Mouse (Mus musculus) neural tube, embryonic 12.5 days (tissue): ENCODE results near the gene Kiss1r. TPM values are rescaled to one million over a fixed set of nuclear protein-coding genes. Genes with fewer than 3 reads are reported as not detected.

Experiments used
- ATAC-seq: fragments of 200-750 bp; cut with Nextera tagmentation; 2 replicates; pipeline ENCODE4 v1.8.0; 2017; ENCODE audit warnings: low read depth, mild to moderate bottlenecking, moderate TSS enrichment, moderate library complexity; ENCODE audit not compliant: low FRiP score
- H3K27ac ChIP-seq: fragments of 300-500 bp; sonication (generic); 2 replicates; pipeline ENCODE4 v1.5.1; 2016
- H3K27me3 ChIP-seq: fragments of 300-500 bp; sonication (generic); replicated peaks from 2 replicates; pipeline ENCODE4 v1.6.1; 2016; ENCODE audit warnings: mild to moderate bottlenecking
- H3K36me3 ChIP-seq: fragments of 300-500 bp; sonication (generic); 2 replicates; pipeline ENCODE4 v1.6.1; 2016; ENCODE audit warnings: mild to moderate bottlenecking
- H3K4me1 ChIP-seq: fragments of 300-500 bp; sonication (generic); 2 replicates; pipeline ENCODE4 v1.6.1; 2016
- H3K4me2 ChIP-seq: fragments of 300-500 bp; sonication (generic); replicated peaks from 2 replicates; pipeline ENCODE4 v1.6.1; 2016; ENCODE audit warnings: mild to moderate bottlenecking
- H3K4me3 ChIP-seq: fragments of 300-500 bp; sonication (generic); 2 replicates; pipeline ENCODE4 v1.5.1; 2016
- H3K9ac ChIP-seq: fragments of 300-500 bp; sonication (generic); 2 replicates; pipeline ENCODE4 v1.6.1; 2016; ENCODE audit warnings: mild to moderate bottlenecking
- H3K9me3 ChIP-seq: fragments of 300-500 bp; sonication (generic); 2 replicates; pipeline ENCODE4 v1.6.1; 2016; ENCODE audit warnings: mild to moderate bottlenecking
- WGBS: fragments of 180-500 bp; shearing (Covaris S2); methylation state at CpG from one replicate; pipeline ENCODE4 v1.1.7; 2016; 5-methylcytosine and 5-hydroxymethylcytosine counted together
- polyA plus RNA-seq: library from polyadenylated mRNA; unstranded; fragments of >200 nt; fragmentation: Nextera tagmentation; extraction: Ambion mirVana; gene quantifications from 2 replicates; pipeline ENCODE4 v1.2.1, GENCODE M21; 2016

The Kiss1r gene
- polyA plus RNA-seq, 1 experiment from 2014 or later = 1.3 TPM

GRCm38 (mm10) chr10:79969124-79969568, 52.4 kb downstream of the Kiss1r start:
- Histone ChIP-seq H3K9me3 (no peaks in the 10 kb centered on the region), H3K27ac (no peak overlapping the region), H3K4me1 (peaks cover 9% of the 10 kb centered on the region), H3K9ac (no peak overlapping the region), H3K4me2 (no peak overlapping the region), H3K36me3 (peaks cover 47% of the 10 kb centered on the region), H3K27me3 (peaks cover 41% of the 10 kb centered on the region), H3K4me3 (no peak overlapping the region)
- 21% methylated on average over 3 of the region's 3 CpGs for WGBS
- ATAC-seq = no peak

GRCm38 (mm10) chr10:79970415-79971182, 53.8 kb downstream of the Kiss1r start, which contains the start of gene Grin3b:
Grin3b (plus strand) TSS chr10:79970715.
- Histone ChIP-seq H3K9me3 (no peaks in the 10 kb centered on the region), H3K4me2 (peak within 1 kb of the TSS; percentile 60), H3K4me3 (peak within 1 kb of the TSS; percentile 23; the same call in 1 of the 2 replicates), H3K27ac (no peak within 1 kb of the TSS), H3K36me3 (peaks cover 45% of the 10 kb centered on the region), H3K4me1 (peaks cover 9% of the 10 kb centered on the region), H3K9ac (peak within 1 kb of the TSS; percentile 47; the same call in 1 of the 2 replicates), H3K27me3 (peaks cover 41% of the 10 kb centered on the region)
- WGBS = 8% methylated on average over 47 of the region's 47 CpGs
- no peak for ATAC-seq

GRCm38 (mm10) chr10:79971183-79971497, 54.4 kb downstream of the Kiss1r start:
- 4% methylated on average over 21 of the region's 21 CpGs for WGBS
- peaks cover 9% of the 10 kb centered on the region for H3K4me1 ChIP-seq
- H3K36me3 ChIP-seq = peaks cover 45% of the 10 kb centered on the region
- H3K27me3 ChIP-seq = peaks cover 41% of the 10 kb centered on the region
- peak overlapping the region; percentile 60 for H3K4me2 ChIP-seq
- no peak for ATAC-seq
- H3K4me3 ChIP-seq = peak overlapping the region; percentile 23; the same call in 1 of the 2 replicates
- no peaks in the 10 kb centered on the region for H3K9me3 ChIP-seq
- no peak overlapping the region for H3K27ac ChIP-seq
- peak overlapping the region; percentile 47; the same call in 1 of the 2 replicates for H3K9ac ChIP-seq

Other genes with a start within 250 kb of the Kiss1r start
- 75.2 and 79.6 TPM in 2 replicates for gene Tpgs1, start 247.6 kb upstream of the Kiss1r start, polyA plus RNA-seq
- 136 and 141 TPM in 2 replicates for gene Cdc34, start 234.8 kb upstream of the Kiss1r start, polyA plus RNA-seq
- gene Gzmm, start 228.0 kb upstream of the Kiss1r start, polyA plus RNA-seq = 0.65 and 1.4 TPM in 2 replicates
- gene Bsg, start 212.5 kb upstream of the Kiss1r start, polyA plus RNA-seq = 634 and 639 TPM in 2 replicates
- 0.61 and 0.79 TPM in 2 replicates for gene Hcn2, start 200.3 kb upstream of the Kiss1r start, polyA plus RNA-seq
- 44.7 and 44.9 TPM in 2 replicates for gene Polrmt, start 170.4 kb upstream of the Kiss1r start, polyA plus RNA-seq
- 0.55 and 1.2 TPM in 2 replicates for gene Fgf22, start 161.9 kb upstream of the Kiss1r start, polyA plus RNA-seq
- gene Rnf126, start 150.0 kb upstream of the Kiss1r start, polyA plus RNA-seq = 115 and 118 TPM in 2 replicates
- gene Fstl3, start 139.7 kb upstream of the Kiss1r start, polyA plus RNA-seq = 1.5 and 2.0 TPM in 2 replicates
- gene Prss57, start 126.0 kb upstream of the Kiss1r start, polyA plus RNA-seq = 0.16 and 0.42 TPM in 2 replicates
- 196 and 205 TPM in 2 replicates for gene Palm, start 123.4 kb upstream of the Kiss1r start, polyA plus RNA-seq
- 1.6 and 2.3 TPM in 2 replicates for gene Misp, start 96.0 kb upstream of the Kiss1r start, polyA plus RNA-seq
- 180 and 189 TPM in 2 replicates for gene Ptbp1, start 62.5 kb upstream of the Kiss1r start, polyA plus RNA-seq
- 12.6 and 15.5 TPM in 2 replicates for gene Prtn3, start 42.5 kb upstream of the Kiss1r start, polyA plus RNA-seq
- gene Plppr3, start 42.3 kb upstream of the Kiss1r start, polyA plus RNA-seq = 296 and 301 TPM in 2 replicates
- 0.34 and 0.53 TPM in 2 replicates for gene Elane, start 30.7 kb upstream of the Kiss1r start, polyA plus RNA-seq
- gene Cfd, start 26.1 kb upstream of the Kiss1r start, polyA plus RNA-seq = not detected in 2 replicates
- 60.5 and 62.6 TPM in 2 replicates for gene Med16, start 8.0 kb upstream of the Kiss1r start, polyA plus RNA-seq
- 28.4 and 40.5 TPM in 2 replicates for gene Gm26602, start 6.1 kb upstream of the Kiss1r start, polyA plus RNA-seq
- gene R3hdm4, start 4.2 kb downstream of the Kiss1r start, polyA plus RNA-seq = 185 and 186 TPM in 2 replicates
- gene Arid3a, start 10.1 kb downstream of the Kiss1r start, polyA plus RNA-seq = 4.9 and 7.7 TPM in 2 replicates
- gene Wdr18, start 43.2 kb downstream of the Kiss1r start, polyA plus RNA-seq = 84.5 and 98.3 TPM in 2 replicates
- 0.24 and 0.40 TPM in 2 replicates for gene Grin3b, start 53.7 kb downstream of the Kiss1r start, polyA plus RNA-seq
- gene Tmem259, start 67.4 kb downstream of the Kiss1r start, polyA plus RNA-seq = 26.3 and 27.7 TPM in 2 replicates
- gene Cnn2, start 71.6 kb downstream of the Kiss1r start, polyA plus RNA-seq = 106 and 107 TPM in 2 replicates
- 9.9 and 10.7 TPM in 2 replicates for gene Abca7, start 79.5 kb downstream of the Kiss1r start, polyA plus RNA-seq
- gene Arhgap45, start 99.7 kb downstream of the Kiss1r start, polyA plus RNA-seq = 4.3 and 4.7 TPM in 2 replicates
- 160 and 166 TPM in 2 replicates for gene Polr2e, start 122.8 kb downstream of the Kiss1r start, polyA plus RNA-seq
- gene Gpx4, start 130.2 kb downstream of the Kiss1r start, polyA plus RNA-seq = 499 and 515 TPM in 2 replicates
- 15.1 and 15.4 TPM in 2 replicates for gene Sbno2, start 188.6 kb downstream of the Kiss1r start, polyA plus RNA-seq
- gene Stk11, start 198.8 kb downstream of the Kiss1r start, polyA plus RNA-seq = 17.4 and 23.9 TPM in 2 replicates
- 396 and 422 TPM in 2 replicates for gene Atp5d, start 221.7 kb downstream of the Kiss1r start, polyA plus RNA-seq
- gene Cbarp, start 223.9 kb downstream of the Kiss1r start, polyA plus RNA-seq = 26.5 and 27.3 TPM in 2 replicates
- 40.8 and 45.1 TPM in 2 replicates for gene Midn, start 231.3 kb downstream of the Kiss1r start, polyA plus RNA-seq
- 262 and 273 TPM in 2 replicates for gene Cirbp, start 249.0 kb downstream of the Kiss1r start, polyA plus RNA-seq